Mouse (Mus musculus) right cerebral cortex, adult 18-20 months (tissue): ENCODE measurements around the gene Mast3.

Experiments used
- DNase-seq: peaks from one replicate; pipeline ENCODE4 v3.0.0; 2022; ENCODE audit warnings: mixed read lengths

The Mast3 gene

DNA sequence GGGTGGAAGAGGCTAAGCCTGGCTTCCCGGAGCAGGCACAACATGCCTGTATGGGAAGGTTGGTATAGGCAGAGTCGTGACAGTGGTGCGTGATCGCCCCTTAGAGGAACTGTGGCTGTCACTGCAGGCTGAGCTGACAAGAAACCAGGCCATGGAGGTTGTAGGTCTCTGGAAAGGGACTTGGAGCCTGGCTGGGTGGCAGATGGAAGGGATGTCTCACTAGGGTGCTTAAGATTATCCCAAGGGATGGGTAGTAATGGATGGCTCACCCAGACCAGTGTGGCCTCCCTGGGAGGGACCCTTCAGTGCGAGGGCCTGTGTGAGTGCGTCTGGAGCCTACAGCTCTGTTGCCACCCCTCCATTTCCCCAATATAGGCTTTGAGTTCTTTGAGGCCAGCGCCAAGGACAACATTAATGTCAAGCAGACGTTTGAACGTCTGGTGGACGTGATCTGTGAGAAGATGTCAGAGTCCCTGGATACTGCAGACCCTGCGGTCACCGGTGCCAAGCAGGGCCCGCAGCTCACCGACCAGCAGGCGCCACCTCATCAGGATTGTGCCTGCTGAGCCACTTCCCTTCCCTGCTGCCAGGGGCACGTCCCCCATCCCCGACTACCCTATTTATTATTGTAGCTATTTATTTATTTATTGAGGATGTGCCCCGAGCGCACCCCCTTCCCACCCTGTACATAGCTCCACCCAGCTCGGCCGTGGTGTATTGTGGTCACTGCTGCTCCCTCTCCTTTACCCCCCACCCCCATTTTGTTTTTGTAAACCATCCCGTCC, 47.1 kb downstream of the Mast3 start:
- DNase-seq: no peak

- peak; percentile 2 for DNase-seq
These were observed 48.3 kb downstream of the Mast3 start for GRCm38 (mm10) chr8:70756476-70757040.

- peak; percentile 16 for DNase-seq
These were observed 49.0 kb downstream of the Mast3 start for GRCm38 (mm10) chr8:70755661-70756475.

DNA sequence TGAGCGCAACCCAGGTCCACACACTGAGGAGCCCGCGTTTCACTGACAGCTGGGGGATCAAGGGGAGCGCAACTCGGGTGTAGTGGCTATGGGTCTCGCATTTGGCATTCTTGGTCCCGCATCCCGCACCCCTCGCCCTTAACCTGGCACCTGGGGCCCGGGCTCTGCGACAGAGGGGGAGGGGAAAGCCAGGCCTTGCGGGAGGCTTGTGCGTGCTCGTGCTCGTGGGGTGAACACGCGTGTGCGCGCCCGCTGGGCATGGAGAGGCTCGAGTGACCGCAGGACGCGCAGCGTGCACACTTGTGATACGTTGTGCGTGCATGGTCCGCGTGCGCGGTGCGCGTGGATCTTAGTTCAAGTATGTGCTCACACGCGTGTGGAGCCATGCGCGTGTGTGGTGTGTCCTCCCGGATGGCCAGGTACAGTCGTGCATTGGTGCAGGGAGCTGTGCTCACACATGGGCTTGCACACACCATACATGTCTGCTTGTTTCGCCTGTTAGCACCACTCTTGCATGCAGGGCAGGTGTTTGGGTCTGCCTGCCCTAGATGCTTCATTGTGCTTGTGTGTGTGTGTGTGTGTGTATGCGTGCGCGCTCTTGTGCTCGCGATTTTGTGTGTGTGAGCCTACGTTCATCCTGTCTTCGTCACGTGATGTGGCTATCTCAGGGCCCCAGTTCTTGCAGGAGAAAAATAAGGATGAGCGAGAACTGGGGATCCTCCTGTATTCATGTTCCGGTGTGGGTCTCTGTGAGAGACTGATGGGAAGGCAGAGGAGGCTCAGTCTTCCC, 49.8 kb downstream of the Mast3 start:
- peak; percentile 79 for DNase-seq

- DNase-seq: peak; percentile 99
These were observed 50.6 kb downstream of the Mast3 start, which contains the start of gene Rab3a for GRCm38 (mm10) chr8:70754043-70754870. TSS of gene Rab3a (plus strand) at chr8:70754679.

GRCm38 (mm10) chr8:70753151-70753550, 51.7 kb downstream of the Mast3 start:
- peak; percentile 93 for DNase-seq

DNA sequence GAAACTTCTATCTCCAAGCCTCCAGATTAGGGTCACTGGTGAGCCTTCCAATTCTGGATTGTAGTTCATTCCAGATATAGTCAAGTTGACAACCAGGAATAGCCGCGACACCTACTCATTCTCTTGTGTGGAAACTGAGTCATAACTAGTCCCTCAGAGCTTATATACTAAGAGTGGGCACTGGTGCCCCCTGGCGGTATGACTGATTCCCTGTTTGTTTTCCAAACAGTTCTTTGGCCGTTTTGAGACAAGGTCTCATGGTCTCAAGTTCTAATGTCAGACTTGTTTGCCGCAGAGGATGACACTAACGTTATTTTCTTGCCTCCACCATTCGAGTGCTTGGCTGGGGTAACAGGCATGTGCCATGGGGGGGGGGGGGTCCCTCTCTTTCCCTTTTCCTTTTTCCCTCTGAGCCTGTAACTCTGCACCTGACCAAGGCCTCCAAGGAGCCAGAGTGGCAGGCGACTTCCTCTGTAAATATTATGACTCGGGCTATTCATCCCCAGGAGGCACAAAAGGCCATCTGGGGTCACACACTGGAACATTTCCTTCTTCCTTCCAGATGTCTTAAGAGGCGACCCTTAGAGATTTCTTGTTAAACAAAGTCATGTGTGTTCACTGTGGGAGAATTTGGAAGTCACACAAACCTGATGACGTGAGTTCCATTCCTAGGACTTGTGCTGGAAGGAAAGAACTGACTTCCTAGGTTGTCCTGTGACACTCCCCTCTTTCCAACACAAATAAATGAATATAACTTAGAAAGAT, 52.7 kb downstream of the Mast3 start:
- peak; percentile 70 for DNase-seq

DNA sequence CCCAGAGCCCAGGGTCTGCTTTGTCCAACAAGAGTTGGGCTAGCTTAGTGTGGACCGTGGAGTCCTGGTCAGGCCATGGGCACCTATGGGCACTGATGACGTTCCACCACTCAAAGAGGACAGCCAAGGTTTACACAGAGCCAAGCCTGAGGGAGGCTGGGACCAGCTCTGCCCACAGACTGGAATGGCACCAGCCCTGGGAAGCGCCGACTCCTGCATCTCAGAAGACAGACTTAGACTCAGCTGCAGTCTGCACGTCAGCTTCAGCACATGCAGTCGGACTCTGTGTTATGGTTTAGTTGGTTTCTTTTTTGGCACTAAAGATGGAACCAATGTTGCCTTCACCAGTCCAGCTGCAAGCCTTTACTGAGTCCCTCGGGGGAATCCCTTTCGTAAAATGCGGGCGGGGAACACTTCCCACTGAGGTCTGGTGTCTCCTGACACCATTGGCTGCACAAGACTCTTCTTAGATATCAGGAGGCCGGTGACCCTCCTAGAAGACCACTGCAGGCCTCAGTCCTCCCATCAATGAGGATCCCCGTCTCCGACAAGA, 54.6 kb downstream of the Mast3 start:
- no peak for DNase-seq

DNA sequence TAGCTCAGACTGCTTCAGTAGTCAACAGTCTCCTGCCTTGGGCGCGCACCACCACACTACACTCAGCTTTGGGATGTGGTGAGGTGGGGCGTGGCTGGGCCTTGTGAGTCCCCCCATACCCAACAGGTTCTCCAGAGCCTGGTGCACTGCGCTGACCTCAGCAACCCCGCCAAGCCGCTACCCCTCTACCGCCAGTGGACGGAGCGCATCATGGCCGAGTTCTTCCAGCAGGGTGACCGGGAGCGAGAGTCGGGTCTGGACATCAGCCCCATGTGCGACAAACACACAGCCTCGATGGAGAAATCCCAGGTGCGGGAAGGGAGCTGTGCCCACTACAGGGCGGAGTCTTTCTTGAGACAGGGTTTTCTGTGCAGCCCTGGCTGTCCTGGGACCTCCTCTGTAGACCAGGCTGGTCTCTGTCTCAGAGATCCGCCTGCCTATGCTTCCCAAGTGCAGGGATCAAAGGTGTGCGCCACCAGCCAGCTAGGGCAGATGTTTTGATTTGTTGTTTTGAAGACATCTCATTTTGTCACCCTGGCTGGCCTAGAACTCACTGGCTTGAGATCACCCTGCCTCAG, 55.7 kb downstream of the Mast3 start:
- no peak for DNase-seq

DNA sequence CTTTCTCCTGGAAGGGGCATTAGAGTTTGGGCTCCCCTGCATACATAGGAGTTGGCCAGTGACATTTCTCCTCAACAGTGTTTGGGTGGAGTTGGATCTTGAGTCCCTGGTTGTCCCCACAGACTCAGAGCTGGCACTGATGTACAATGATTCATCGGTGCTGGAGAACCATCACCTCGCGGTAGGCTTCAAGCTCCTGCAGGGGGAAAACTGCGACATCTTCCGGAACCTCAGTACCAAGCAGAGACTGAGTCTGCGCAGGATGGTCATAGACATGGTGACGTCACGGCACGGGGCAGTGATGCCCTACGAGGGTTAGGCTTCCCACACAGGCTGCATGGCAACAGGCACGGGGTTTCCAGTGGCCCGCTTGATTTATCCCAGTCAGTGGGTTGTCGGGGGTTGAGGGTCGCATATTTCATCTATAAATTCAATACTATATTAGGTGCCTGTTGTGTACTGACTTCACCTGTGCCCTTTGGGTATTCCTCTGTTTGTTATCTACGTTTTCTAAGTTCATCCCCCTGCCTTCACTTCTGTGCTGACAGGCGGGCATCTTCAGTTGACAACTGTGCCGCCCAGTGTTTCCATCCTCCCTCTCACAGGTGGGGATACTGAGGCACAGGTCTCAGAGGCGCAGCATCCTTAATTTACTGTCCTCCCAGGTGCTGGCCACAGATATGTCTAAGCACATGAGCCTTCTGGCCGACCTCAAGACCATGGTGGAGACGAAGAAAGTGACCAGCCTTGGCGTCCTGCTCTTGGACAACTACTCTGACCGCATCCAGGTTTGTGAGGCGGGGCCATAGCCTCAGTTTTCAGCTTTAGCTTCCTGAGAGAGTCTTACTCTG, 56.4 kb downstream of the Mast3 start:
- no peak for DNase-seq

DNA sequence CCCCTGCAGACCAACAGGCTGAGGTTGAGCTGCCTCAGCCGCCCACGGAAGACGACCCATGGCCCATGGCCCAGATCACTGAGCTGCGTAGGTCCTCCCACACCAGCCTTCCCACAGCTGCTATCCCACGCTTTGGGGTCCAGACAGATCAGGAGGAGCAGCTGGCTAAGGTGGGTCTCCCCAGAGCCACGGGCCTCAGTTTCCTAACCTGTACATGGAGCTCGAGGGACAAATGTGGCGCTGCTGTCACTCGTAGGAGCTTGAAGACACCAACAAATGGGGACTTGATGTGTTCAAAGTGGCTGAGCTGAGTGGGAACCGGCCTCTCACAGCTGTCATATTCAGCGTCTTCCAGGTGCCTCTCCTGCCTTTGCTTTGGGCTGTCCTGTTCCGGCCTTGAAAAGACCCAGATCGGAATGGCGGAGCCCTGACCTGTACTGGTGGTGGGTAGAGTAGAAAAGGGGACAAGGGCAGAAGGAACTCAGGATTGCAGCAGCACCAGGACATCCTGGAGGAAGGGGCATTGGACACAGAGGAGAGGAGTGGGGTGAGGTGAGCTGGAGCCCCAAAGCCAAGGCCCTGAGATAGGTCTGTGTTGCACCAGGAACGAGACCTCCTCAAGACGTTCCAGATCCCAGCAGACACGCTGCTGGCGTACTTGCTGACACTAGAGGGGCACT, 57.5 kb downstream of the Mast3 start:
- DNase-seq: no peak

GRCm38 (mm10) chr8:70746676-70747075, 58.2 kb downstream of the Mast3 start:
- DNase-seq: no peak

DNA sequence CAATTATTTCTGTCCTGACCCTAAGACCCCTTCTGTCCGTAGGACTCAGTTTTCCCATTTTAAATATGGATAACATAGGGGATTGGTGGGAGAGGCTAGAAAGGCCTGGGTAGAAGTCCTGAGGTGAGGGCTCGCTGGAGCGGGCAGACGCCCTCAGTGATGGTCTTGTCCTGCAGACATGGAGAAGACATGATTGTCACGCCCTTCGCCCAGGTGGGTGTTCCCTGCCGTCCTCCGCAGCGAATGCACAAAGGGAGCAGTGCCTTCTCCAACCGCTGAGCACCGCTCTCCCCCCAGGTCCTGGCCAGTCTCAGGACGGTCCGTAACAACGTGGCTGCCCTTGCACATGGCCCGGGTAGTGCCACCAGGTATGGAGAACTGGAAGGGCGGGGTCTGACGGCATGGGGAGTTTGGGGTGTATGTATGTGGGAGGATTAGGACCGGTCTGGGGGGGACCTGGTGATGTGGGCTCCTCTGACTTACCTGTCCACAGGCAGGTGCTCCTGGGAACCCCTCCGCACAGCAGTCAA, 59.1 kb downstream of the Mast3 start:
- no peak for DNase-seq

DNA sequence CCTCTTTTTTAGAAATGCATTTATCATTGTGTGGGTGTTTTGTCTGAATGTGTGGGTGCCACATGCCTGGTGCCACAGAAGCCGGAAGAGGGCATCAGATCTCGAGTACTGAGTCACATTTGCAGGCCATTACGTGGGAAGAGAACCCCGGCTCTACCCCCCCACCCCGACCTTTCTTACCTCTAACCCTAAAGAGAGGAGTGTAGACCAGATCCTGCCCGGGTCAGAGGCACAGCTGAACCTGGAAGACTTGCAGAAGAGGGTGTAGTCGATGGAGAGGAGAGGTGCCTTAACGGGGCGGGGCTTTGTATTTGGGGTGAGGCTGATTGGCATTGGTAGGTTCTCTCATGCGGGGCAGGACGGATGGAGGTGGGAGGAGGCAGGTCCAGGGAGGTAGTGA, 60.0 kb downstream of the Mast3 start:
- no peak for DNase-seq

DNA sequence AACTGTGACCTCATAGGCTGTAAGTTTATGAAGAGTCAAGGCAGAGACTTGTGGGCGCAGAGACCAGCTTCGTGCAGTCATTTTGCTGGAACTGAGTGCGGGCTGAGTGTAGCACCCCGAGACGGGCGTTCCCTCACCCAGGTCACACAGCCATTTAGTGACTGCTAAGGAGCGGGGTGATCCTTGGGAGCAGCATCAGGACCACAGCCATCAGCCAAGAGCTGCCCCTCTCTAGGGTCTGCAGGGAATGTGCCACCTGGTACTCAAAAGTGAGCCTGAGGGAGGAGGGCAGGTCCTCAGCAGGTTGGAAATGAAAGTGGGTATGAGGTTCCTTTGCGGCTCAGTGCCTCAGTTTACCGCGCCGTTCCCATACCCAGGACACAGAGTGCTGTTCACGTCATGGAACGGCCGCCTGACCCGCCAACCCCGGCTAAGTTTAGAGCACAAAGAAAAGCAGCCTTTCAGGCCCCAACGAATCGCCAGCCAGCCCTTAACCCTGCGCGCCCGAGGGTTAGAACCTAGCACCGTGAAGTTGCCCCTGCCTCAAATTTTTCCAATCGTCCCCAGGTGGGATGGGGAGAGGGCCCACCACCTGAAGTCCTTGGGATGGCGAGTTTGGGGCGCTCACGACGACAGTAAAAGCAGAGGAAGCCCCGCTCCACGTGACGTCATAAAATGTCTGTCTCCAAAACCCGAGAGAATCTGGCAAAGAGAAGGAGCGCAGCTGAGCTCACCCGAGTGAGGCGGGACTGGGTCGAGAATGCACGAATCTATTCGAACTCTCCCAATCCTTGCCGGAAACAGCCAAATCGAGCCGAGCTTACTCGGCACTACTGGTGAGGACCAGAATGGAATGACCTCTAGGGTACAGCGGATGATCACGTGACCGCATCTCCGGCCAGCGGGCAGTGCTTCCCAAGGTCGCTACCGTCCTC, 60.9 kb downstream of the Mast3 start:
- DNase-seq: no peak

GRCm38 (mm10) chr8:70742981-70743655, 61.7 kb downstream of the Mast3 start:
- no peak for DNase-seq

DNA sequence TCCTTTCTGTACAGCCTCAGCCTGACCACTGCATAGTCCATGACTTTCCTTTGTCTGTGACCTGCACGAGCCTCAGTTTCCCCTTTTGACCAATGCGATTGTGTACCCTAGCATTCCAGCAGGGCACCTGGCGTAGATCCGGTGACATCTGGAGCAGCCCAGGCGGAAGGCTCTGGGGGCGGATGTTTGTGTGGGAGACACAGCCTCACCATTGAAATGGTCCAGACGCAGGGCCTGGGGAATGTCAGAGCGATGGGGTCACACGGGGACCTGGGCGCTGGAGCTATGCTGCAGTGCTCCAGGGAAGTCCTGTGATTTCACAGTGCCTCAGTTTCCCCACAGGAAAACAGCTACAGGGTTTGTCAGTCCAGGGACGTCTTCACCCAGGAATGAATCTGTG, 62.7 kb downstream of the Mast3 start:
- DNase-seq: no peak
